Mouse (Mus musculus) liver, postnatal 0 days (tissue): ENCODE data around the gene Arhgap15.

Source experiments
- CTCF ChIP-seq: sonication (generic); IDR thresholded peaks from 2 replicates; pipeline ENCODE4 v1.5.1; 2016; ENCODE audit warnings: antibody characterized with exemption, low read depth
- EP300 ChIP-seq: IDR thresholded peaks from 2 replicates; pipeline ENCODE4 v1.6.1; 2016; ENCODE audit warnings: antibody characterized with exemption, low read depth, mild to moderate bottlenecking

DNA sequence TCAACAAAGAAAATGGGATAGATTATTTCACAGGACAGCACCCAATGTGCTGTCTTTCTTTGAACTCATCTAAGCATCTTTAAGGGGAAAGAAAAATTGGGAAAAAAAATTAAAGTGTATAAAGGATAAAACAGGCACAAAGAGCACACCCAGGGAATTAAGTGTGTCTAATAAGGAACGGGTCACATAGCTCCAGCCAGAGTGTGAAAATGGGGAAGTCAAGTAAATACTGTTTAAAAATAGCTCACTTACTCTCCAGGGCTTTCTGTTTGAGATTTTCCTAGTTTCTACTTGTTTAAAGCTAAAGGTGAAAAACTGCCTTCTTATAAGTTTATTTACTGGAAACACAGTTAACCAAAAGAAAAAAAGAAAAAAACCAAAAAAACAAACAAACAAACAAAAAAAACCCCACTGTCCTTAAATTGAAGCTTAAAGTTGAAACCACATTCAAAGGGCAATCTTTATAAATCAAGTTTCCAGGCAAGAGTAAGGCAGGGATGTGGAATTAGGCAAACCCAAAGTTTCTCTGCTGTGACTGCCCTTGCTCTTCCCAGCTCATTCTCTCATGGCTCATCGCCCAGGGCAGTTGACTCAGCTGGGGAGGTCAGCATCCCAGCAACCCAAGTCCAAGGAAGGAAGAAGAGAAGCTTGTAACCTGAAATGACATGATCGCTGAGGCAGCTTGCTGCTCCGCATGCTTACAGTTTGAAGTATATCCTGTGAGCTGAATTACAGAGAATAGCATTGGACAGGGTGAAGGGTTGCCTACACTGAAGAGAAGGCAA is 57.5 kb downstream of the Arhgap15 start:
- TF ChIP-seq CTCF (no peak), EP300 (no peak)
